Mouse (Mus musculus) testis, adult 2 months (tissue): ENCODE data around the gene Kantr.

Experiments
- CTCF ChIP-seq: fragments of 200-500 bp; IDR thresholded peaks from 2 replicates; pipeline ENCODE4 v1.5.1; 2012; ENCODE audit warnings: low read depth, mild to moderate bottlenecking, inconsistent platforms, low read length, moderate library complexity; ENCODE audit not compliant: control insufficient read depth, insufficient read depth, insufficient replicate concordance
- POLR2A ChIP-seq: fragments of 200-500 bp; IDR thresholded peaks from 2 replicates; pipeline ENCODE4 v1.6.1; 2012; ENCODE audit warnings: low read depth, mild to moderate bottlenecking, inconsistent platforms, low read length, moderate library complexity; ENCODE audit not compliant: control insufficient read depth

DNA sequence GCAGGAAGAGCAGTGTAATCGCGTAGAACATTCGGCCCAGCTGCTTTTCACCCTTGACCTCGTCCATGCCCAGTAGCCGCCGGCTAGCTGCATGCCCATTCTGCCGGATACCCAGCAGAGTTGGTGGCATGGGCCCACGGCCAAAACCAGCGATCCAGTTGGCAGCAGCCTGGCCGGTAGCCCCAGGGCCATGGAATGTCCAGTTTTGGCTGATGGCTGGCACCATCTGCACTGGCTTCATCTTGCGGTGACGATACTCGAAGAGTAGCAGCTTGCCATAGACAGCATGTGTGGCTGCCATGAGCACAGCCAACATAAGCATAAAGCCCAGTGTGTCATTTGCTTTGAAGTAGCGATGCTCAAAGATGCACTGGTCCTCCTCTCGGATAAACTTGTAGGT, 19.3 kb upstream of the Kantr start:
- TF ChIP-seq CTCF (no peak), POLR2A (no peak)
